Mouse (Mus musculus) urinary bladder, postnatal 14 days (tissue): ENCODE data around the gene Lmna.

Experiments used
- DNase-seq: peaks from one replicate; pipeline ENCODE4 v3.0.0; 2021; ENCODE audit warnings: low spot score

Lmna gene

DNA sequence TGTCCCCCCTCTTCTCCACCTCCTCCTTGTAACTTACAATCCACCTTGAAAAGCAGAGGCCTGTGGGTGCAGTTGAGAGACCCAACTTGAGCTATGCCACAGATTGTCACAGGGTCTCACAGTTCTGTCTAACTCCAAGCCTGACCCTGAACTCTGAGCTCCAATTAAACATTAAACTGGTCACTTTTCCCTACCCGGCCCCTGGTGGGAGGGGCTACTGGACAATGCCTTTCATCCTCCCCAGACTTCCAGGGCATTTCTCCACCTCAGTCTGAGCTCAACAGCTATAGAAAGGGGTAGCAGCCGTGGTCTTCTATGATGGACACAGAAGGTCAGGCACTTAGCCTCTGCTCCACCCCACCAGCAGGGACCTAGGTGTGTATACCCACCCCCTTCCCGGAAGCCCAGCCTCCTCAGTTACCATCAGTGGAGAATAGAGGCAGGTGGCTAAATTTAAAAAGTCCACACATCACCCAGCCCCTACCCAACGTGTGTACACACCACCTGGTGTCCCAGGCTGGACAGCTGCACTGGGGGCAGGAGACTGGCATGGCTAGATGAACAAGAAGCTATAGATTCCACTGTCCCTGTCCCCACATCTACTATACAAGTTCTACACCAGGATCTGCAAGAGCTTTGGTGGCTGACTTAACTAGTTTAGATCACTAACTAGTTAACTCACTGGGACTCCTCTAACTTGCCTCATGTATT is 8.9 kb downstream of the Lmna start:
- no peak for DNase-seq

DNA sequence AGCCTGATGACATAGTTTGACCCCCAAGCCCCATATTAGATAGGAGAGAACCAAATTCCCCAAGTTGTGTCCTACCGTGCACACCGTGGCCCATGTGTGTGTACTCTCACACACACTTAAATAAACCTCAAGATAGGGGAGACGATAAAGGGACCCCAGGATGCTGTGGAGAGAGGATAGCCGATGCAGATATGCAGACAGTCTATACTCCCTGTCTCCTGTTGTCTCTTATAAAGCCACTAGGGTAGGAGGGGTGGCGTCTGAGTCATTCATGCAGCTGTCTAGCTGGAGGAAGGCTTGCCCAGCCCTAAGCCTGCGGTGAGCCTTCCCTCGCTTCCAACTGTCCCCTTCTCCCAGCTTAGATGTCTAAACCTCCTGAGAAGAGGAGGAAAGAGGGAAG is 9.7 kb downstream of the Lmna start:
- DNase-seq, result no peak

DNA sequence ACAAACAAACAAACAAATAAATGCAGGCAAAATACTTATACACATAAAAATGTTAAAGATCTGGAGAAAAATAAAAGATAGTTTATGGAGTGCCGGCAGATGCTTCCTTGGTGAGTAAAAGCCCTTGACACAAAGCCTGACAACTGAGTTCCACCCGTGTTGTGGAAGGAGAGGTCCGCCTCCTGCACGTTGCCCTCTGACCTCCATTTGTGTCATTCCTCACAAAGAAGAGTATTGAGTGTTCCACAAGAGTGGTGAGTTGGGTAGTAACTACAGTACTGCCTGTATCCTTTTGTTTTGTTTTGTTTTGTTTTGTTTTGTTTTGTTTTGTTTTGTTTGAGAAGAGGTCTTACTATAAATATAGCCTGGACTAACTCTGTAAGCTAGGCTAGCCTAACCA is 10.2 kb downstream of the Lmna start:
- DNase-seq, result no peak

DNA sequence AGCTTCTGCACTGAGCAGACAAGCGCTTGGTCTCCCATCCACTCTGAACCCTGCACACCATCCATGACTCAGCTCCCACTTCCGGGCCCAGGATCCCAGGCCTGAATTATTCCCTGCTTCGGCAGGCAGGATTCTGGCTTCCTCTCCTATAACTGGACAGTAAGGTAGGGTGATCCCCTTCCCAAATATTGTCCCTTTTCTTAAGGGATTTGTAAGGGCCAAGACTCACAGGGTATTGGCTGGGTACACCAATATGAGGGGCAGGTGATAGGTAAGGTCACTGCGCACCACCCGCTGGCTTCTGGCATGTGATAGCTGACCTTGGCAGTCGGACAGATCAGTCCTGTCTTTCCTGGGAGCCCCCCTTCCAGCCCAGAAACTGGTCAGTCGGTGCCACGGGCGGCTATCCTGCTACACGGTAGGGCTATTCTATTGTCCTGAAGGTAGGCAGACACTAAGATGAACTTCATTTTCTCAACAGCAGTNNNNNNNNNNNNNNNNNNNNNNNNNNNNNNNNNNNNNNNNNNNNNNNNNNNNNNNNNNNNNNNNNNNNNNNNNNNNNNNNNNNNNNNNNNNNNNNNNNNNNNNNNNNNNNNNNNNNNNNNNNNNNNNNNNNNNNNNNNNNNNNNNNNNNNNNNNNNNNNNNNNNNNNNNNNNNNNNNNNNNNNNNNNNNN is 13.9 kb downstream of the Lmna start:
- DNase-seq, result no peak

DNA sequence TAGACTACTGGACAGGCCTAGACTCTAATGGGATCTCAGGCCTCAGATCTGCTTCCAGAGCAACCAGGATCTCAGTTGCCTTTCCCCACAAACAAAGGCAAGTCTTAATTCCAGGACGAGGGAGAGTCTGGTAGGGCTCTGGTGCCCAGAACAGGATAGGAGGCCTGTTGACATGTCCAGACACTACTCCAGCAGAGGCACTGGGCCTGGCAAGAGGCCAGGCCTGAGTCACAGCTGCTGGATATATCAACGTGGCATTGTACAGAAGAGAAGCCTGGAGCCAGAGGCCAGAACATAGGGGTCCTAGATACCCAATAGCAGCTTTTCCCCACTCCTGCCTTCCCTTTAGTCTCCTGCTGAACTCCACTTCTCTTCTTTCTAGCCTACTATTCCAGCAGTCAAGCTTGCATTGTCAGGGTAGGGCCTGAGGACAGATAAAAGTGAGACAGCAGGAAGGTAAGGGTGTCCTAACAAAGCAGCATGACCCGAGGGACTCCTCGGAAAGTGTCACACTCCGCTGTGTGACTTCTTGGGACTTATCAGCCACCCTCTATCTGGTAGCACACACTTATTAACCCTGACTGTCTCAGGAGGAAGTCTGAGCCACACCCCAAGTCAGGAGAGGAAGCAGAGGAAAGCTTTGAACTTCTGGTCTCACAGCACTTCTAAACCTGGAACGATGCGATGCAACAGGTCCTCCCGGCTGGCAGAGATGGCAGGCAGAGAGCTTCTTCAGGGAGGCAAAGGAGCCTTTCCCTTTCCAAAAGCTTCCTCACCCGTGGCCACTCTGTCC is 14.7 kb downstream of the Lmna start:
- peak; percentile 82 for DNase-seq

DNA sequence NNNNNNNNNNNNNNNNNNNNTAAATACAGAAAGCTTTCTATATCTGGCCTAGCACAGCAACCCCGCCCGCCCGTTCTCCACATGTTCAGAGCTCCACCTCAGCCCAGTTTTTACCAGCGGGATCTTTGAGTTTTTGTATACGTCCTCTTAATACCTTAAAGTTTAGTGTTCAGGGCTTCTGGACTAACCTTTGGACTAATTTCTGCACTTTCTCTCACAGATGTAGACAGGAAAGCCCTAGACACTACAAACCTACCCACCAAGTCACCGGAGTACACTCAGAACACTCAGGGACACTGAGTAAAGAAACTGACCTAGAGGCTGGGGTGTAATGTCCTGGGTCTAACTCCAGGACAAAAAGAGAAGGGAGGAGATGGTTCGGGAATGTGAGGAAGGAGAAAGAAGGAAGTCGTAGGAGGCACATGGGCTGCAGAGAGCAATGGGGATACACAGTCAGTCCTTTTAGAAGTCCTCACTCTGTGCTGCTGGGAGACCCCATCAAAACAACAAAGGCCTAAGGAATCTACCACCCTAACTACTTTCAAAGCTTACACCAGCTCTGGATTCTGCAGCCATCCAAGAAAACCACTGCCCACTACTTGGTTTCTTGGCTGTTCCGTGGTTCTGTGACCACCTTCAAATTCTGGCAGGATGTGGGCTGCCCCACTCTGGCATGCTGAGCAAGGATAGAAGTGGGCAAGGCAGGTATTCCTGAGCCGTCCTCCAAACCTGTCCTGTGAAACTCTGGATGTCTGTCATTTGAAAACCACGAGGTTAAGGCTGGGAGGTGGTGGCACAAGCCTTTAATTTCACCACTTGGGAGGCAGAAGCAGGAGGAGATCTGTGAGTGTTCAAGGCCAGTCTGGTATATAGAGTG is 15.8 kb downstream of the Lmna start:
- no peak for DNase-seq

DNA sequence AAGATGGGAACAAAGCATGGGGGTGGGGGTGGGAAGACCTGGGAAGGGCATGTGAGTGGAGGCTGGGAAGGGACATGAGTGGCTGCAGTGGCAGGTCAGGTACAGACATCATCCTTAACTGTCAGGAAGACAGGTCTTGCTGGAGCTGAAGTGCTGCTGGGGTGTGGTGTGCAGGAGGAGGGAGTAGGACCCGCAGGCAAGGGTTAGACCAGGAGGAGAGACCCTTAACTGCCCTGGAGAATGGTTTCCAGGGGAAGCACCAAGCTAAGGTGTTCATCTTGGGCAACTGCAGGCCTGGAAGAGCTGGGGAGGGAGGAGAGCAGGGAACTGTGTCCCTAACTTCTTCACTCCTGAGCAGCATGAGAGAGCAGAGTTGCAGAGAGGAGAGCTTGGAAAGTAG is 22.4 kb downstream of the Lmna start:
- DNase-seq, result no peak

DNA sequence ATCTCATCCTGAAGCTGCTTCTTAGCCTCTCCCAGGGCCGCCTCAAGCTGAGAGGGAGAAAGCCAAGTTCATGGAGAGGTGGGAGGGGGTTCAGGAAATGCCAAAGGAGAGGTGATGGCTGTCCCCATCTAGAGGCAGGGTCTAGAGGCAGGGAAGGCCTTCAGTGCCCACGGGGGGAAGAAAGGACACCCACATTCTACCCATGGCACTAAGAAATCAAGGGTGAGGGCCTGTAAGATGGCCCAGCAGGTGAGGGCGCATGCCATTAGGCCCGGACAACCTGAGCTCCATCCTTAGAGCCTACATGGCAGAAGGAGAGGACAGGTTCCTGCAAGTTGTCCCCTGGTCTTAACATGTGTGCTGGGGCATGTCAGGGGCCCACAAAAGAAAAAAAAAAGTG is 22.9 kb downstream of the Lmna start:
- DNase-seq, result no peak

DNA sequence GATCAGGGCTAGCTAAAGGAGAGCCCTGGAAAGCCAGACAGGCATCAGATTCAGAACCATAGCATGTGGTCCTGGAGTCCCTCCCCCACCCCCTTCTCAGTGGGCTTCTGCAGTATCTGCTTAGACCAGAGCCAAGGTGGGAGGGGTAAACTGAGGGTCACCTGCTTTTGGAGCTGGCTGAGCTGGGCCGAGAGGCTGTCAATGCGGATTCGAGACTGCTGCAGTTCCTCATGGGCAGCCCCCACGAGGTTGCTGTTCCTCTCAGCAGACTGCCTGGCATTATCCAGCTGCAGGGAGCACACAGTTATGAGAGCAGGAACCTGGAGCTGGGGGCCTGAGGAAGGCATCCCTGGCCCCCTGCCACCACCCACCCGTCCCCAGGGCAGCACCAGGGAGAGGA is 23.7 kb downstream of the Lmna start:
- no peak for DNase-seq

DNA sequence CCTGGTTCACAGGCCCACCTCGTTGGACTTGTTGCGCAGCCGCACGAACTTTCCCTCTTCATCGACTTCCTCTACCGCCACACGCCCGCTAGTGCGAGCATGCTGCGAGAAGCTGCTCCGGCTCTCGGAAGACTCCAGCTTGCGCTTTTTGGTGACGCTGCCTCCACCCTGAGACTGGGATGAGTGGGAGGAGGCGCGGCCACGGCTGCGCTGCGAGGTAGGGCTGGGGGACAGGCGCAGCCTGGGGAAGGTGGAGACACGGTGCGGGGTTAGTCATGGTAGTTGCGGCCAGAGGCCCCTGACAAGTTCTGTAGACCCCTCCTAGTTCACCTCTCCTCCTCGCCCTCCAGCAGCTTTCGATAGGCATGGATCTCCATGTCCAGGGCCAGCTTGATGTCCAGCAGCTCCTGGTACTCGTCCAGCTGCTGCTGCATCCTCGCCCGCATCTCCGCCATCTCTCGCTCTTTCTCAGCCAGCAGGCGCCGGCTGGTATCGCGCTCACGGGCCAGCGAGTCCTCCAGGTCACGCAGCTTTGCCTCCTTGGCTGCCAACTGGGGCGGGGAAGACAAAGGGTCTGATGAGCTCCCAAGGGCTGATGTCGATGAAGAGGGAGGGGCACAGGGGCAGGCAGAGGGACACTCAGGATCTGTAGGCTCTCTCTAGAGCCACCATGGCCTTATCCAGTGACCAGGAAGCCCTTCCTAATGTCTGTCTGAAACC is 25.0 kb downstream of the Lmna start:
- DNase-seq, result no peak

DNA sequence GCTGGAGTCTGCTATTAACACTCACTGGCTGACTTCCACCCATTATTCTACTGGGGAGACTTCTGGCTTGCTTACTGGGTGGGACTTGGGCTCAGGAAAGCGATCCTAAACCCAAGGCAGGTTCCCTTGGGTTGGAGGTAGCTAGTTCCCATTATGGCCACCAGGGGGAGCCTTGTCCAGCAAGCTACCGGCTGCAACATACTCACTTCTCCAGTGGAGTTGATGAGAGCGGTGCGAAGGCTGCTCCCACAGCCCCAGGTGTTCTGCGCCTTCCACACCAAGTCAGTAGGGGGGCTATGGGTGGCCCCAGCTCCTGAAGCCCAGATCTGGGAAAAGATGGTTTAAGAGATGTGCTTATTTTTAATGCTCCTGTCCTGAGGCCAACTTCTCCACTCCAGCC is 26.1 kb downstream of the Lmna start:
- DNase-seq, result peak; percentile 79

DNA sequence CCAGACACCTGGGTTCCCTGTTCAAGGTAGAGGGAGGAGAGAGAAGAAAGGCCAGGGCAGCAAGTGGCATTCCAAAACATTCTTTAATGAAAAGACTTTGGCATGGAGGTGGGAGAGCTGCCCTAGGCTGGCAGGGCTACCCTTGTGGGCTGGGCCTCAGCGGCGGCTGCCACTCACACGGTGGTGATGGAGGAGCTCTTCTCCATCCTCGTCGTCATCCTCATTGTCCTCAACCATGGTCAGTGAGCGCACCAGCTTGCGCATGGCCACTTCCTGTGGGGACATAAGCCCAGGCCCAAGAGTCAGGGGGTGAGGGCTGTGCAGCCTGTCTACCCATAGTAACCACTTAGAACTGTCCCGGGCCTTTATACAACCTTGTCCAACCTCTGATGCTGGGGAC is 26.6 kb downstream of the Lmna start:
- DNase-seq, result no peak

DNA sequence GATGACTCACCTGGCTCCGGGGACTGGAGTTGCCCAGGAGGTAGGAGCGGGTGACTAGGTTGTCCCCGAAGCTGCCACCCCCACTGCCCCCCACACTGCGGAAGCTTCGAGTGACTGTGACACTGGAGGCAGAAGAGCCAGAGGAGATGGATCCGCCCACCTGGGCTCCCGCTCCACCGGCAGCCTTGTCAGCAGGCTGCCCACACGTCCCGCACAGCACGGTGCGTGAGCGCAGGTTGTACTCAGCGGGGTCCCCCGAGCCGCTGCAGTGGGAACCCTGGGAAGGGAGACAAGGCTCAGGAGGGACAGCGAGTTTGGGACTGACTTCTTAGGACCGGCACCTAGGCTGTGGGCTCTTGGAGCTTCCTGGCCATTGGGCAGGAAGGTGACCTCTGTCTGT is 27.4 kb downstream of the Lmna start:
- no peak for DNase-seq

DNA sequence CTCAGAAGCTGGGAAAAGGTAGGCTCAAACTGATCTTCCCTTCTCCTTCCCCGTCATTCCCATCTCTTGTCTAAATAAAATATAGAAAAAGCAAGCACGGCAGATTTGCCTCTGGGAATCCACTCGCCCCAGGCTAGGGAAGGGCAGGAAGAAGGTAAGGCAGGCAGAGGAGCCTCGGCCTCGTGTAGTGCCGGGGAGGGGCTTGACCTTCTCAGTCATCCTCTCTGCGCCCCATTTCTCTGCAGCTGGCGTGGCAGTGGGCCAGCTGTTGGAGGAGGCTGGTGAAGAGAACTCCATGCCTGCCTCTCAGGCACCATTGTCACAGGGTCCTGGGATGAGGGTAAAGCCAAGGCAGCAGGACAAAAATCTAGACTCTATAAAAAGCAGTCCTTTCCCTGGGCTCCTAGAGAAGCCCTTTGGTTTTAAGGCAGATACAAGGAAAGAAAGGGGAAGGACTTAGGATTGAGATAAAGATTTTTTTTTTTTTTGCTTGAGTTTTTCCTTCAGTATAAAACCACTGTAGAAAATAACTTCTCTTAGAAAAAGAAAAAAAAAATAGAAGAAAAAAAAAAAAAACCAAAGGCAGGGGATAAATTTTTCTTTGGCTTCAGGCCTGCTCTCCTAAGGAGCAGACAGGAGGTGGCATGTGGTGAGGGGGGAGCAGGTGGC is 28.2 kb downstream of the Lmna start:
- no peak for DNase-seq

DNA sequence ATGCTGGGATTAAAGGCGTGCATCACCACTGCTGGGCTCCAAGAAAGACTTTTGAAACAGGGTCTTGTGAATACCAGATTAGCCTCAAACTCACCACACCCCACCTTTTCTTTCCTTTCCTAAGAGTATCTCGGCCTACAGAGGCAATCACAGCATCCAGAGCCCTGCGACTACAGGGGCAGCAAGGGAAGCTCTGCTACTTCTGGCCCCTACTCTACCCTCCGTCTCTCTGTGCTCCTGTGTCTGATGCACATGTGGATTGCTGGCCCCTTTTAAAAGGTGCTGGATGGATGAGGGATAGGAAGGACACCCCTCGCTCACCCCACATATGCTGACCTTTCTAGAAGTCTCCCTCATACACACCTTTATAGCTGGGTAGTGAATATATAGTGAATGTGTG is 29.1 kb downstream of the Lmna start:
- no peak for DNase-seq

DNA sequence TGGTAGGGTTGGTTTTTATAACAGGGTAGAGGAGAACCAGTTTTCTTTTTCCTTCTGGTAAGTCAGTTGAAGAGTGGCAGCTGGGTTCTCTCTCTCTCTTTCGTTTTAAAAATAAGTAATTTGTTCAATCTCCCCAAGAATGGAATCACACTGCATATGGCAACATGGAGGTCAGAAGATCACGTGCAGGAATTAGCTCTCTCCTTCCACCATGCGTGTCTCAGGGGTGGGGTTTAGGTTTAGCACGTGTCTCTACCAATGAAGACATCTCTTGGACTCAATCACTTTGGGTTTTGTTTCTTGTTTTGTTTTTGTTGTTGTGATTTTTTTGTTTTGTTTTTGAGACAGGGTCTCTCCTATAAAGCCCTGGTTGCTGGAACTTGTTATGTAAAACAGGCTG is 29.9 kb downstream of the Lmna start:
- no peak for DNase-seq

DNA sequence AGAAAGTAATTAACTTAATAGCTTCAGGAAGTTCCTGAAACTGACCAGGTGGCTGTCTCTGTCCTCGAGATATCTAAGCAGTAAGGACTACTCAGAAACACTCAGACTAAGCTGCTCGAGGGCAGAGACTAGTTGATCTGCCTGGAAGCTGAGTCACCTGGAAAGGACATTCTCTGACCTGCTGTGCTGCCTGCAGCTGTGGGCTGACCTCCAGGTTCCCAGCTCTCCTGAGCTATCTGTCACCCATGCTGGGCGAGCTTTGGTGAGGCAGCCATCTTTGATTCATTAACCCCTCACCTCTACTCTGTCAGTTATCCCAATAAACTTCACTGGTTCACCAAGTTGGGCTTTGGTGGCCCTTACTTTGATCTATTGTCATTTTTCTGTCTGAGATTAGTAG is 30.6 kb downstream of the Lmna start:
- no peak for DNase-seq

DNA sequence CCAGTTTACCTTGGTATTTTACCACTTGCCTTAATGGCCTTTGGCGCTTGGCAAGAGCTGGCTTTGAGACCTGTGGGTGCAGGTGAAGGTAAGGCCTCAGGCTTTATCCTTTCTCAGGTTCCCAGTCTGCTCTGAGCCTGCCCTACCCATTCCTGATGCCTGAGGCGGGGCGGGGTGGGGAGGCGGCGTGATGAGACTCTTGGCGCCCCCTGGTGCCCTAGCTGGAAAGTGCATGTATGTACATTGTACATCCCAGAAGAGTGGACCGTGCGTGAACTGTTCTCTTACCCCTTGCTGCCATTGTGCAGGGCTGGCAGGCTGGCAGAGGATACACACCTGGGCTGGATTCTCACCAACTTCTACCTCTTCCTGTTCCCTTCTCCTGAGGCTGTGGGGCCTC is 32.0 kb downstream of the Lmna start:
- peak; percentile 87 for DNase-seq

DNA sequence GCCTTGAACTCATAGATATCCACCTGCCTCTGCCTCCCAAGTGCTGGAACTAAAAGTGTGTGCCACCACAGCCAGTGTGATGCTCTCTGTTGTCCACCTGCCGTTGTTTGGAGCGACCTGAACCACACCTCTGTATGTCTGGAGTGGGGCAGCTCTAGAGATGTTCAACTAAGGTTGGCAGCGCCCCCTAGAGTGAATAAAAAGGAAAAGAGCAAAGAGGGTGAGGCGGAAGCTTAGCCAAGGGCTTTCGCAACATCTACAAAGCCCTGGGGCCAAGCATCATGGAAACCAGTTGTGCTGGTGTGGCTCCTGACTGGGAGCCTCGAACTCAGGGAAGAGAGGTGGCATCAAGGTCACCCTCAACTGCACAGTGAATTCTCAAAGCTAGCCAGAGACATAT is 33.4 kb downstream of the Lmna start:
- no peak for DNase-seq

DNA sequence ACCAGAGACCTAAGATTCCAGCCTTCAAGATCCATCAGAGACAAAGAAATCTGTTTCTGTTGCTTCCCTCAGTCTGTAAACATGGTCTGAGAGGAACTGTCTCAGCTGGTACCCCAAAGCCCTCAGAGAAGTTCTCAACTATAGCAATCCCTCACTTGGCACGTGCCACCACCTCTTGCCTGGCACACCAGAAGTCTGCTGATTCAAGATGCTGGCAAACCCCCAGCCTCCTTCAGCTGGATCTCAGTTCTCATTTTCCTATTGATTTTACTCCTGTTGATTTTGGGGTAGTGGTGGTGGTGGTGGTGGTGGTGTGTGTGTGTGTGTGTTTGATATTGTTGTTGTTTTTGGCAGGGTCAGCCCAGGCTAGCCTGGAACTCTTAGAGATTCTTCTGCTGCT is 36.2 kb downstream of the Lmna start:
- no peak for DNase-seq

DNA sequence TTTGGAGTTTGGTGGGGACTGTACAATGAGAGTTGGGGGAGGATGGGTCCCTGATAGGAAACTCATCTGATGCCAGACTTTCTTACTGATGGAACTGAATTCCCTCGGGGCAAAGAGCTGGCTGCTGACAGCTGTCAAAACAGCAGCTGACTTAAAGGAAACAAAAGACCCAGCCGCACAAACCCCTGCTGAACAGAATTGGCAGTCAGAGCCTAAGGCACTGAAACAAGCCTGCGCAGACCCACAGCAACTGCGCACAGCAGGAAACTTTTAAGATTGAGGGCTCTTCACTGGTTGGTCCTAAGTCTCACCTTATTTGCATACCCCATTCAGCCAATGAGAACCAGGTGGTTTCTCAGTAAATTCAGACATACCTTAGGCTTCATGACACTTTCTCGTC is 36.7 kb downstream of the Lmna start:
- no peak for DNase-seq
